Mouse (Mus musculus): Measurements from ENCODE around the gene Nova1.
A peak's percentile ranks its signal among the peaks of the same experiment; 100 is the strongest.

Nova1 gene

GRCm38 (mm10) chr12:46818856-46819347 is at the start of gene Nova1:
Nova1 (minus strand) TSS chr12:46818929.
- DNase-seq: peak; percentile 97

GRCm38 (mm10) chr12:46819348-46820022 is 756 bp upstream of the Nova1 start:
- peak; percentile 100 for DNase-seq

DNA sequence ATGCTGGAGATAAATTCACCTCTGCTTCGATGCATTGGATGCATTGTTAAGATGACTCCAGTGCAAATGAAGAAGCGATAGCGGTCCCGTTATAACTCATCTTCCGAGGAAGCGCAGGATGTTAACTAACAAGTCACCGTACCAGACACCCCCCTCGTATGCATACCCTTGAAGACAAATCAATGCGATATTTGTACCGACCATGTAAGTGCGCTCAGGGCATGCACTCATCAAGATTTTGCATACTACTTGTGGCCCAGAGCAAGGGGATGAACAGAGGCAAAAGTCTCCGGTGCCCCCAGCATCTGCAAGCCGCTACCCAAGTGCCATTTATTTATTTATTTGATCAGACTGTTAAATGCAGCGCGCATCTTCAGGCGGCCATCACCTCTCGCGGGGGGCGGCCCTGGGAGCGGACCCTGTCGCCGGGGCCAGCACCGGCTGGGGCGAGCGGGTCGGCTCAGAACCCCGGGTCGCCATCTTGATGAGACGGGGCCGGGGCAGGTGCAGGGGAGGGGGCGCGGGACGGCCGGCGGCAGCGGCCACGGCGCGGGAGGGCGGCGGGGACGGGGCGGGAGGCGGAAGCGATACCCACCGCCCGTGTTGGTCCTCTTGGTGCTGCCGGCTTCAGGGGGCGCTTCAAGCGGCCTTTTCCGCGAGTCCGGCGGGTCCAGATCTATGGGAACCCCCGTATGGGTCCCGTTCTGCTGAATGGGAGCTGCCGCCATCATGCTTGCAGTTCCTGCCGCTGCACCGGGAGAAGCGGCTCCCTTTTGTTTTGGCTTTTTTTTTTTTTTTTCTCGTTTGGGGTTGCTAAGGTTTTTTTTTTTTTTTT is 491 bp downstream of the Nova1 start:
- peak; percentile 95 for DNase-seq

DNA sequence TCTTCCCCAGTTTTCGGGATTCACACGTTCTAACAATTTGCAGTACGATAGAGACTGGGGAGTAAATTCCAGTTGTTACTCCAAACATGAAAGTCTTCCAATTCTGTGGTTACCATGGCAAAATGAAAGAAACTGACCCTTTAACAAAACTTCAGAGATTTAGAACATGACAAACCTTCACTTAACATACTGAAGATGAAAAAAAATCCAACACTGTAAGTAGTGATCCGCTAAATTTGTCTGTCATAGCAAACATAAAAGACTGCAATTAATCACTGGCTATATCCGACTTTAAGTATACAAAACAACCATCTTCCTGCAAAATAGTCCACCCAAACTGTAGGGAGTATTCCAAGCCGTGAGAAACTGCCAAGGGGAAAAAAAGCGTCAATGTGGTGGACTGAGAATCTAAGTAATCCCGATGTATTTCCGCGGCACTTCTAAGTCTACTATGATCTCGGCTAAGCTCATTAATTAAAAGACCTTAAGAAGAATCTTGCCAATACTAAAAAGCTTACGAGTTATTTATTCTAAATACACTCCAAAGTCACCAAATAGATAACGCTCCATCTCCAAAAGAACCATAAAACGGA is 1.4 kb downstream of the Nova1 start:
- no peak for DNase-seq

DNA sequence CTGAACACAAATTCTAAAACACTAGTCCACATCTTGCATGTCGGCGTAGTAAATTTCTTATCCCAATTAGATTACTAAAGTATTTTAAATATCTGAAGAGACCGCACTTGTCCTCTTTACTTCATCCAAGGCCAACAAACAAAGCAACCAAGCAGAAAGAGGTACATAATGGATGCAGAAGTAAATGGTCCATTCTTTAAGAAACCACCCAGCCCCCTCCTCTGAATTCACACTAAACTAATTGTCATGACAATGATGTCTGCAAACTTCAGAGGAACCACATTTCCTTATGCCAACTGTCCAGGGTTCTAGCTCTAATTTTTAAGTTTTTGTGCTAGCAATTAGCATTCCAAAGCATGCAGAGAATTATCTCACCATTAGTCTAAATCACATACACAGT is 2.4 kb downstream of the Nova1 start:
- DNase-seq: no peak

- DNase-seq: no peak
Observed at GRCm38 (mm10) chr12:46815697-46816096, 3.0 kb downstream of the Nova1 start.

DNA sequence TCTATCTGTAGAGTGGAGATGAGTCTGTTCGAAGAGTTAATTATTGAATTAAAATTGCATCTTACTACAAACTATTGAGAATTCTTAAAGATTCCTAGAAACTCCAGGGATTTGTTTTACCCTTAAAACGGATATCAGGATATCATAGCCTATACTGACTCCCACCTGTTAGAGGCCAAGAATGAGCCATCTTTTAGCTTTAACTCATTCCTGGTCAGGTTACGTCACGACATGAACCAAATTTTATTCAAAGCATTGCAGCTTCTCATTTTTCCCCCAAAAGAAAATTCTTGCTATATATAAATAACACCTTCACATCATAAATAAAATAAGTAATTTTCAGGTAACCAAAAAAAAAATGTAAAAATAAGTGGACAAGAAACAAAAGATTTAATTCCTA is 3.9 kb downstream of the Nova1 start:
- DNase-seq: no peak

GRCm38 (mm10) chr12:46801311-46801710 is 17.4 kb downstream of the Nova1 start:
- DNase-seq: no peak

DNA sequence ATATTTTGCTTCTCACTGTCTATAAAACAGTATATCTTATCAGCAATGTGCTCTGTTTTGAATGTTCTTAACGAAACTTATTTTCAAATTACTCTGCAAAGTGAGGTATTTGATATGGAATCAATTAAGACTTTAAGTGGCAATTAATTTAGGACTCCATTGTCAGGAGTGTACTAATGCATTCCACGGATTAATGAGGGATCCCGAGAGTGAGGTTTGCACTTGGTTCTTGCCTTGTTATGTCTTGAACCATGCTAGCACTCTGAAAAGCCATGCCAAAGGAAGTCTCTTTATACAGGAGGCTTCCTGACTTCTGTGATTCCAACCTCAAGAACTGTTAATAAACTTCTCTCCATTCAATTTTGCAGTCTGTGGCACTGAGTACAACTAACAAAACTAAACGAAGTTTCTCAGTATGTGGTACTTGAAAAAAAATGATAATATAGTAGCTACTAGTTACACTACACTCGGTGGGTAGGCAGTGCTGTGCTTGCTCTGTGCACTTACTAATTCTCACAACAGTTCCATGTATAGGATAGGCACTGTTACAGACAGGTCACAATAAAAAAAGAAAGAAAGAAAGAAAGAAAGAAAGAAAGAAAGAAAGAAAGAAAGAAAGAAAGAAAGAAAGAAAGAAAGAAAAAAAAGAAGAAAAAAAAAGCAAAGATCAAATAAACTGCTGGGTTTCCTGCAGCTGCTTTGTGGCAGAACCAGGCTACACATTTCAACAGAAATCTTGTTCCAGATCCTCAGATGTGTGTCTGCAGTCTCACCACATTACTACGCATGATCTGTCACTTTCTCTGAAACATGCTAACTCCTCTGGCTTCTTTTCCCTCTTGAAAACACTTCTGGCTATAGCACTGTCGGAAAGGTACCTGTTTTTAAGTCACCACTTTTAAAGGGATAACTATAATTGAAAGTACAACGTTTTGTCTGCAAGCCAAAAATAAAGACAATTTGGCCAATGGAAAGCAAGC is 36.1 kb downstream of the Nova1 start:
- no peak for DNase-seq

DNA sequence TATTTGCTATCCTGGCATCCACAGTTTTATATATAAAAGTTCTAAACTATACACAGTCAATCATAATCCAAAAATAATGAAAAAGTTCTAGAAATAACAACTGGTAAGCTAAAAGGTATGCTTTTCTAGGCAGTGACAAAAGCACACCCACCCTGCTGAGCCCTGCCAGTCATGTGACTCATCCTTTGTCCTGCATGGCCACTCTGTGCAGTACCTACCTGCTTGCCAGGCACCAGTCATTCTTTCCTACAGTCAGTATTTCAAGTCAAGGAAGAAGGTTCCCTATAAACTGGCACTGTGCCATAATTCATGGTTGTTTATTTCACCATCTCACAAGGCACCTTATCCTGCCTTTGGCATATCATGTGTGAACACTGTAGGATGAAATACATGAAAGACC is 37.2 kb downstream of the Nova1 start:
- DNase-seq: no peak

GRCm38 (mm10) chr12:46780983-46781382 is 37.7 kb downstream of the Nova1 start:
- no peak for DNase-seq

GRCm38 (mm10) chr12:46759450-46759849 is 59.3 kb downstream of the Nova1 start:
- DNase-seq: no peak

DNA sequence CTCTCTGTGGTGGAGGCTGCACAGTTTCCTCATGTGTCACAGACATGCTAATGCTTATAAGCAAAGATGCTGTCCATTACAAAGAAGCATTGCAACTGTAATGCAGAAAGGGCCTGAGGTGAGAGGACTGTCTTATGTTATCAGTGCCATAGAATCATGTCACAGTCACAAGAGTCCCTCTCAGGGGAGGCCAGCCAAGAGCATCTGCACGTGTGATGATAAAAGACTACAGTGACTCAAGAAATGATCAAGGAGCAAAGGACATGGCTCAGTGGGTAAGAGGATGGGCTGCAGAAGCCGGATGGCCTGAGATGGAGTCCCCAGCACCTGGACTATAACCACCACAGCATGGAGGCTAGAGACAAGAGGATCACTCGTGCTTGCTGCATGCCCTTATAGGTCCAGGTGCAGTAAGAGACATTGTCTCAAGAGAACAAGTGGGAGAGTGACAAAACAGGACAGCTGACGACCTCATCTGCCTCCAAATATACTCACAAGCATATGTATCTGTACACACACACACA is 64.3 kb downstream of the Nova1 start:
- DNase-seq: no peak

- no peak for DNase-seq
Observed at GRCm38 (mm10) chr12:46753096-46753495, 65.6 kb downstream of the Nova1 start.

GRCm38 (mm10) chr12:46733261-46733660 is 85.5 kb downstream of the Nova1 start:
- DNase-seq: no peak

DNA sequence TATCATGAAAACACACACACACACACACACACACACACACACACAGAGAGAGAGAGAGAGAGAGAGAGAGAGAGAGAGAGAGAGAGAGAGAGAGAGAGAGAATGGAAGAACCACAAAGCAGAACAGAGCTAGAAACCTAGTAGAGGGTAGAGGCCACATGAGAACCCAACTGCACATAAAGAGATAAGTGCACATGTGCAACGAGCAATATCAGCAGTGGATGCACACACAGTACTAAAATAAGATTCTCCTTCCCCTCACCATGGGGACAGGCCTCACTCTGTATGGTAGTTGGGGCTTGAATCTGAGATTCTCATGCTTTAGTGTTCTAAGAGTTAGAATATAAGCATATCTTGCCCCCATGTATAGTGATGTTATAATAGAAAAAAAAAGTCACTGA is 86.8 kb downstream of the Nova1 start:
- no peak for DNase-seq

DNA sequence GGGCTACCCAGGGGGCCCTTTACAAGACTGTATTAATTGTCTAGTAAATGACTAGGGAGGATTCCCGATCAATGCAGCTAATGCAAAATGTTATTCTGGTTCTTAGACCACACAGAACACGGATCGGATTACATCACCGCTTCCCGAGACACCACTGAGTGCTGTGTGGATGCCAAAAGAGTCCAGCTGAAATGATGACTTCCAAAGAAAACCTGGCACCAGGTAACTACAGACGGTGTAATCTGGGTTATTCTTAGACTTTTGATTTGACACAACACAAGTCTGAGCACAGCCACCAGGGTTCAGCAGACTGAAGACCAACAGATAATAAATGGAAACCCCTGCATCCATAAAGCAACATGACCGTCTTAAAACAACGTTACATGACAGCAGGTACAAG is 96.8 kb downstream of the Nova1 start:
- no peak for DNase-seq

GRCm38 (mm10) chr12:46719076-46719475 is 99.7 kb downstream of the Nova1 start:
- no peak for DNase-seq

DNA sequence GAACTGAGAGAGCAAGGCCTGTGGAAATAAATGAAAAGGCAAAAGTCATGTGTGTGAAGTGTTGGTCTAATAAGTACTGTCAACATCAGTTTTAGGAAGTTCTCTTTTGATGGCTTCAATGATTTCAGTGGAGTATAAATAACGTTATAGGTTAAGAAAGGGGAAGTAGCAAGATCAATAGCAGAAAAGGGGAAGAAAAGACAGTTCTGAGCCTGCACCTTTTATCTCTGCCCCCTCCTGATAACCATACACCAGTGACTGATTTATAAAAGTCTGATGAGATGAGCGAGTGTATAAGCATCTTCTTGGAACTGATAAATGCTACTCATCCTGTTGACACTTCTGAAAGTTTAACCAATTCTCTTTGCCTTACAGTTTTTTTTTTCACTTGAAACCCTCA is 108.6 kb downstream of the Nova1 start:
- DNase-seq: no peak

- no peak for DNase-seq
Observed at GRCm38 (mm10) chr12:46709475-46709874, 109.3 kb downstream of the Nova1 start.

- peak; percentile 85 for DNase-seq
Observed at GRCm38 (mm10) chr12:46700202-46700601, 118.5 kb downstream of the Nova1 start.

- no peak for DNase-seq
Observed at GRCm38 (mm10) chr12:46676341-46676740, 142.4 kb downstream of the Nova1 start.

Measured in heart, adult 11 months (tissue).